Mouse (Mus musculus): ENCODE data around the gene Osbpl8. TPM values are rescaled to one million over a fixed set of nuclear protein-coding genes. Genes with fewer than 3 reads are reported as not detected.
A peak's percentile ranks its signal among the peaks of the same experiment; 100 is the strongest.
"Not testable (repeated sequence)": the region's sequence is repeated elsewhere in the genome, so short reads cannot be mapped to it uniquely, and the experiment has no call there.

Gene Osbpl8
- 10 to 100 TPM; 13.6 to 14.5 TPM for total RNA-seq (2021)
- long read RNA-seq, experiment 1, partial matches to known transcripts = 0 of 1 reads
- long read RNA-seq, experiment 1, other reads (novel, unspliced or antisense) = 1 of 1 reads
- long read RNA-seq, experiment 2, partial matches to known transcripts = 0 of 3 reads
- long read RNA-seq, experiment 2, other reads (novel, unspliced or antisense) = 1 of 3 reads

DNA sequence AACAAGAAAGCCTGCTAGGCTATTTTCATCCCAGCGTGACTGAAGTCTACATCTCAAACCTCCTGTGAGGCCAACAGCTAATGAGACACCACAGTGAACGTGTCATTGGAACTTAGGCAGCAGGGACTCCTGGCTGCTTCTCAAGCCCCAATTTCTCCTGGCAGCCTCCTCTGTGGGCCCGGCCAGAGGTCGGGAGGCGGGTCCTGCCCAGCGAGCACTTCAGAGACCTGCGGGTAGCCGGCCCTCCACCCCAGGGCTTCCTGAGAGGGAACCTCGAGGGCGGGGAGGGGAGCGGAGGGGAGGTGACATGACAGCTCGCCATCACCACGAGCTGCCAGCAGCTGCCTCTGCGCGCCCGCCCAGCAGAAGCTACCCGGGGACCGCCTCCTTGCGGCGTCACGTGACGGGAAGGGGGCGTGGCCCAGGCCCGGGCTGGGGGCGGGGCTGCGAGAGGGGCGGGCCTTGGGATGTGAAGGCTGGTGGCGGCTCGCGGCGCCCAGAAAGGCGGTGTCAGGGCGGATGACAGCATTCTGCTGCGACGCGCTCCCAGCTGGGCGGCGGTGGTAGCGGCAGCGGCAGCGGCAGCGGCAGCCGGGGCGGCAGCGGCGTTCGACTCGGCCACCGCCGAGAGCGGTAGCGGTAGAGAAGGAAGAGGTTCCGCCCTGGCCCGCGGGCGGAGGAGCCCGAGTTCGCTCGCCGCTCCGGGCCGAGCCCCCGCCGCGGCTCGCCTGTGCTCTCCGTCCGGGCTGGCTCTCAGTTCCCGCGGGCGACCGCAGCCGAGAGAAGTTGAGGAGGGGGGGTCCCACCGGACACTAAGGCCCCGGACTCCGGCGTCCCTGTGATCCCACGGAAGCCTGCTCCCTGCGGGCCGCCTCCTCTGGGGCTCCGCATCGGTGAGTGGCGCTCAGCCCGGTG is at the start of gene Osbpl8:
TSS of gene Osbpl8 (plus strand) at position 449 of the 915 bp plus-strand sequence.
- DNase-seq = peak; percentile 100

DNA sequence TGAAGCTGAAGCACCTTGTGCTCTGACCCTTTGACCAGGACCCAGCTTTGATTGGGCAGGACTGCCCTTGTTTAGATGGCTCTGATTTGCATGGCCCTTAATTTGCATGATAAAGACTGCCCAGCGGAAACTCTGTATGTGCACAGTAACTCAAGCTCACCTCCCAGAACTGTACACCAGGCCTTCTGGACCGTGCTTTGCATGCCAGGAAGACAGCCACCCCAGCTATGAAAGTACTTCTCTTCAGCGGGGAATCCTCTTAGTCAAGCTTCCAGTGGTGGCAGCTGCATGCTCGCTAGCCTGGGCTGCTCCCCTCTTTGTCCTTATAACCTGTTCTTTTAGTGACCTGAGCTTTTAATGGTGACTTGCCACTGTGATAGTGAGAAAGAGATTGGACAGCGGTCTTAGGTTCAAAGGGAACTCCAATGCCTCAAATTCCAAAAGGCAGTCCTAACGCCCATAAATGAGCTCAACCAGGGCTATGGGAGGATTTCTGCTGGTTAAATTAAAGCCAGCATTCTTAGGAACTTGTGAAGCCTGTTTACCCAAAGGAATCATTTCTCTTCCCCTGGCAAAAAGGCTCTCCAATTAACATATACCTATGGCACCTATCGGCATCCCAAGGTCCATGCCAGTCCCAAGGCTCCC is 47.2 kb upstream of the Osbpl8 start:
- DNase-seq = no peak

GRCm38 (mm10) chr10:111118292-111118691 is 46.3 kb upstream of the Osbpl8 start:
- DNase-seq = no peak

- DNase-seq = no peak
These were observed 45.4 kb upstream of the Osbpl8 start for GRCm38 (mm10) chr10:111118991-111119650.

- no peak for DNase-seq
These were observed 44.8 kb upstream of the Osbpl8 start for GRCm38 (mm10) chr10:111119756-111120155.

GRCm38 (mm10) chr10:111122864-111123398 is 41.6 kb upstream of the Osbpl8 start:
- no peak for DNase-seq

- DNase-seq = no peak
These were observed 40.4 kb upstream of the Osbpl8 start for GRCm38 (mm10) chr10:111124175-111124574.

DNA sequence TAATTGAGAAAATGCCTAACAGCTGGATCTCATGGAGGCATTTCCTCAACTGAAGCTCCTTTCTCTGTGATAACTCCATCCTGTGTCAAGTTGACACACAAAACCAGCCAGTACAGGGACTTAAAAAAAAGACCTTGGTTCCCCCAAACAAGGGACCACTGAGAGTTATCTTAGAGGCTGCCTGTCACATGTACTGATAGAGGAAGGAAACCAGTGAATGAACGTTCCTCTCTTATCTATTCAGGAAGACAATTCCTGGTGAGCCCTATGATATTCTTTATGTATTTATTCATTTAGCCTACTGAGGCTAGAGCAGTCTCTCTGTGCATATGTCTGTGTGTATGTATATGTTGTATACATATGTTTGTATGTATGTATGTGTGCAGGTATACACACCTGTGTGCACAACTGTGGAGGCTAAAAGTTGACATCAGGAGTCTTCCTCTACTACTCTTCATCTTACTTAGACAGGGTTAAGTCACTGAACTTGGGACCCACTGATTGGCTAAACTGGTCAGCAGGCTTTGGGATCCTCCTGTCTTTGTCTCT is 39.7 kb upstream of the Osbpl8 start:
- no peak for DNase-seq

DNA sequence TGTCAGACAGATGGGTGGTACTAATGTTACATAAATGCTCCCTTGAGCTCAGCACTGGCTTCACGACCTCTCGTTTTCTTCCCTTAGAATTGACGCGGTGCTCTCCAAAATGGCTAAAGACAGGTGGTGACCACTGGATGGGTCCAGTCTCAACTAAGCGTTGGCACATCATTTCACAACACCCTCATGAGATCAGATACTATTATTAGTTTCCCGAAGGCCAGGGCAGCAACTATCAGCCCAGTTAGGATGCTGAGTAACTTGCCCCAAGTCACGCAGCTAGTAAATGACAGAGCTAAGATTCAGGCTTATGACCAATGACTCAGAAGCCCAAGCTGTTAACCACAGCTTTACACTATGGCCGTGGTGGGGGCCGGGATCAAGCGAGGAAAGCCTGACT is 37.2 kb upstream of the Osbpl8 start:
- no peak for DNase-seq

GRCm38 (mm10) chr10:111128493-111128892 is 36.1 kb upstream of the Osbpl8 start:
- DNase-seq = no peak

DNA sequence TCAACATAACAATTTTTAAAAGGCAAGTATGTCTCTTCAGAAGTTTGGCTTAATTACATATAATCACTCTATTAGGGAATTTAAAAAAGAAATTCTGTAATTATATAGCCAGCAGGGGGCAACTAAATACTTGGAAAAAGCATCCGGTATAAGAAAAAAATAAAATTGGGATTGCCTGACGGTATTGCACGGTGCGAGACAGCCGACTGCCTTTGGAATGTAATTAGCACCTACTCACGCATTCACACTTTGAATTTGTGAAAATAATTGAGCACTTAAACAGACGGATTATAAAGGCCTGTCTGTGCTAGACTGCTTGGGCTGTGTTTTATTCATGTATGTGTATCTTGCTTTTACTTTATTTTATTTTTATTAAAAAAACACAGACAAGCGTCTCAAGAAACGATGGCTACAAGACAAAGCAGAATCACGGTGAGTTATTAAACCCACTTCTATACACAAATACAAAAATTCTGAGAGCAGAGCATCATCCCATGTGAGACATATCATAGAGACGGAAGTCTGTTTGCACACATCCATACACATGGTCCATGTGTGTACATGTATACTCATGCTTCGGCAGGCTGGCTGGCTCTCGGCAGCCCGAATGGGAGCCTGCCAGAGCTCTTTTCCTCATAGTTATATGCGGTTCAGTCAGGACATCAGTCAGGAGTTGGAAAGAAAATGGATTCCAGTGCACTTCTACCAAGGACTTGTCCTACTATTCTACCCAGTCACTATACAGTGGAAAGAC is 34.5 kb upstream of the Osbpl8 start:
- DNase-seq = no peak

DNA sequence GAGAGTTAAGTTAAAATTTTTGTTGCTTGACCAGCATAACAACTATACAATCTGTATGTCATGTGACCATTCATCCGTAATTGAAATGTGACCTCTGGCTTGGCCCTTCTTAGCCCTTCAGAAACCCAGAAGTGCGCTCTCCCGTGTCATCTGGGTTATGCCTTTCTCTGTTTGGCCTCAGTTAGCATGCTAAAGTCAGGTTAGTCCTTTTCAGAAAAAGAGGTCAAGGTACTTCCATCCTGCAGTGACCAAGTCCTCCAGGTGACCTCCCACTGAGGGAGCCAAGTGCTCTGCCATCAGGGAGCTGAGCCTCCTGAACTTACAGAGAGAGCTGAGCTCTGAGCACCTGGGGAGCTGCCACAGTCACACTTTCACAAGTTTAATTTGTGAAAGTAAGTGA is 33.7 kb upstream of the Osbpl8 start:
- DNase-seq = no peak

- DNase-seq = no peak
These were observed 31.3 kb upstream of the Osbpl8 start for GRCm38 (mm10) chr10:111133271-111133670.

GRCm38 (mm10) chr10:111133936-111134335 is 30.6 kb upstream of the Osbpl8 start:
- DNase-seq = no peak

DNA sequence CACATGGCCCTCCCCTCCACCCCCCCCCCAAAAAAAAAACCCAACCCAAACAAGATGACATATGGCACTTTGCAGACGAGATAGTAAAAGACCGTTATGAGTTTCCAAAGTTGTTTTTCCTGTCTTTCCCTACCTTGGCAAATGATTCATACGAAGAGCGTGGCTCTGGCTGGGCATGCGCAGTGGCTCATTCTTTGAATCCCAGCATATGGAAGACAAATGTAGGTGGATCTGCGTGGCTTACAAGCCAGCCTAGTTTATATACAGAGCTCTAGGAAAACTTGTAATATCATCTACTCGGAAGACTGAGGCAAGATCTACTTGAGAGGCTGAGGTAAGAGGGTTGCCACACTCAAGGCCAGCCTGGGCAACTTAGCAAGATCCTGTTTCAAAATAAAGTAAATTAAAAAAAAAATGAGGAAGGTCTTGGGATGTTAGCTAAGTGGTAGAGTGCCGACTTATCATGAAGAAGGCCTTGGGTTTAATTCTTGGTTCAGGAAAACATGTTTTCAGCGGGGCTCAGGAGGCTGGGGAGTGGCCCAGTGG is 30.1 kb upstream of the Osbpl8 start:
- no peak for DNase-seq

DNA sequence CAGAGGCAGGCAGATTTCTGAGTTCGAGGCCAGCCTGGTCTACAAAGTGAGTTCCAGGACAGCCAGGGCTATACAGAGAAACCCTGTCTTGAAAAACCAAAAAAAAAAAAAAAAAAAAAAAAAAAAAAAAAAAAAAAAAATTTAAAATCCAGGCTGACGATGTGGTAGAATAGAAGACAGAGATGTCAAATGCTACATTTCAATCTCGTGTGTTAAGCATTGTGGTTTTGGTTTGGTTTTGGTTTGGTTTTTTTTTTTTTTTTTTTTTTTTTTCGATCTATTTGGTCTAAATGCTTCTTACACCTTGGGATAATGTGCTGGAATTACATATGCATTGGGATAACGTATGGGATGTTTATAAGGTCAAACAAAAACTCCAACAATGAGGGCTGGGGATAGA is 28.2 kb upstream of the Osbpl8 start:
- not testable (repeated sequence) for DNase-seq

DNA sequence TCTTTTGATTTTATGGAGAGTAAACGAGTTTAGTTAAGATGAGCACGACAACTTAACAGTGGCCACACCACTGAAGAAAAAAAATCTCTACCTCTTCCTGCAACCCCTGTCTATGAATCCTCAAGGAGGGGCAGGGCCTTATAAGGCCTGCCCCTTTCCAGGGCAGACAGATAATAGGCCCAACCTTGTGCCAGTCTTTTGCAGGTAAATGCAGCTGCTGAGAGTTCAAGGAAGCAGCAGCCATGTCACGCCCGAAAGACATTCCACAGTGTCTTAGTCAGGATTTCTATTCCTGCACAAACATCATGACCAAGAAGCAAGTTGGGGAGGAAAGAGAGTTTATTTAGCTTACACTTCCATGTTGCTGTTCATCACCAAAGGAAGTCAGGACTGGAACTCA is 26.6 kb upstream of the Osbpl8 start:
- no peak for DNase-seq

DNA sequence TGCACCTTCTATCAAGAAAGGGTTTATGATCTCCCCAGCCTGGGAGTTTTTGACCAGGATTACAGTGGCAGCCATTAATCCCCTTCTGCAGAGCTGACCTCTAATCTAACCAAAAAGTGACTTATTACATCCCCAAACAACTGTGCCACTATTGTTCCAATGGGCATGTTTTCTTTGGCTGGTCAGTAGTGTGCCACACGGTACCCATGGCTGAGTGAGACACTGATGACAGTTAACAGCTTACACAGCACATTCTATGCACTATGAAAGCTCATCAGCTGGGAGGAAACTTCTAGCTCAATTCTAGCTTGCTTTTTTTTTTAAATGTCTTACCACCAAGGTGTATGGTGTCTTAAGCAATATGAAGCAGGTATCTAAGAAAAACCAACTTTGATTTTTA is 25.4 kb upstream of the Osbpl8 start:
- no peak for DNase-seq

GRCm38 (mm10) chr10:111139881-111140280 is 24.7 kb upstream of the Osbpl8 start:
- no peak for DNase-seq

- DNase-seq = no peak
These were observed 20.1 kb upstream of the Osbpl8 start for GRCm38 (mm10) chr10:111144371-111144959.

DNA sequence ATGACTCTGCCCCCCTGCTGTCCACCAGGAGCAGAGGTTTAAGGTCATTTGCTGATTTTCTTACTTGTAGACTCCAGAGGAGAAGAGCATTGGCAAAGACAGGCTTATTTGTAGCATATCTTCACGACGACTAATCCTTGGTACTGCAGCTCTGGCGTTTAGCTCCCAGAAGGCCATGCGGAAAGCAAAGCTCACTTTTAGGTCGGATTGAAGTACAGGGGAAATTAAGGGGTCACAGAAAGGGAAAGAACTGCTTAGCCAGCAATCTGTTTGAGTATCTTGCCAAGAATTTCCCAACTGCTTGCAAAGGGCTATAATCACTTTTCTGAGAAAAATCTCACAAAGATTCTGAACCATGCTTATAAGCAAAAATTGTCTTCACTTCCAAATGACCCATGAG is 14.8 kb upstream of the Osbpl8 start:
- no peak for DNase-seq
